Mouse (Mus musculus) heart, embryonic 14.5 days (tissue): ENCODE data around the gene Vrk3. TPM values are rescaled to one million over a fixed set of nuclear protein-coding genes. Genes with fewer than 3 reads are reported as not detected.

Source experiments
- ATAC-seq: fragments of 200-750 bp; cut with Nextera tagmentation; 2 replicates; pipeline ENCODE4 v1.8.0; 2017; ENCODE audit warnings: low read depth, moderate TSS enrichment; ENCODE audit not compliant: insufficient number of reproducible peaks, insufficient read depth, low FRiP score
- H3K27ac ChIP-seq, 2 experiments: fragments of 200-500 bp in 1 of 2; fragments of 300-500 bp in 1 of 2; sonication (generic) in 1 of 2; replicated peaks in 1 of 2; 2 replicates each; pipeline ENCODE4 v1.5.1; 2012 to 2014; ENCODE audit warnings: low read depth in 2 of 2, low read length in 2 of 2, control low read depth in 1 of 2, mild to moderate bottlenecking in 1 of 2, mixed read lengths in 1 of 2; ENCODE audit not compliant: control insufficient read depth in 1 of 2, insufficient read depth in 1 of 2
- H3K27me3 ChIP-seq: fragments of 300-500 bp; sonication (generic); 2 replicates; pipeline ENCODE4 v1.6.1; 2014; ENCODE audit warnings: mild to moderate bottlenecking, low read length, control low read depth; ENCODE audit not compliant: control insufficient read depth, insufficient read depth
- H3K36me3 ChIP-seq: fragments of 300-500 bp; sonication (generic); 2 replicates; pipeline ENCODE4 v1.6.1; 2014; ENCODE audit warnings: mild to moderate bottlenecking, control low read depth, low read length, mixed read lengths; ENCODE audit not compliant: control insufficient read depth, insufficient read depth
- H3K4me1 ChIP-seq, 2 experiments: fragments of 200-500 bp in 1 of 2; fragments of 300-500 bp in 1 of 2; sonication (generic) in 1 of 2; 2 replicates each; pipeline ENCODE4 v1.6.1; 2012 to 2014; ENCODE audit warnings: low read length in 2 of 2, control low read depth in 1 of 2, mixed read lengths in 1 of 2; ENCODE audit not compliant: control insufficient read depth in 2 of 2, insufficient read depth in 2 of 2
- H3K4me2 ChIP-seq: fragments of 300-500 bp; sonication (generic); 2 replicates; pipeline ENCODE4 v1.6.1; 2014; ENCODE audit warnings: mild to moderate bottlenecking, low read length
- H3K4me3 ChIP-seq, 2 experiments: fragments of 200-500 bp in 1 of 2; fragments of 300-500 bp in 1 of 2; sonication (generic) in 1 of 2; 2 replicates each; pipeline ENCODE4 v1.5.1; 2012 to 2014; ENCODE audit warnings: low read length in 2 of 2, mild to moderate bottlenecking in 2 of 2, control low read depth in 1 of 2, low read depth in 1 of 2, moderate library complexity in 1 of 2; ENCODE audit not compliant: control insufficient read depth in 1 of 2, insufficient read depth in 1 of 2
- H3K9ac ChIP-seq: fragments of 300-500 bp; sonication (generic); 2 replicates; pipeline ENCODE4 v1.6.1; 2014; ENCODE audit warnings: mild to moderate bottlenecking, low read length
- H3K9me3 ChIP-seq: fragments of 300-500 bp; sonication (generic); 2 replicates; pipeline ENCODE4 v1.6.1; 2016; ENCODE audit warnings: low read length, control low read depth; ENCODE audit not compliant: control insufficient read depth
- WGBS: fragments of 180-500 bp; shearing (Covaris S2); extraction: QIAGEN DNeasy Blood & Tissue Kit; methylation state at CpG from one replicate; pipeline ENCODE4 v1.1.7; 2014; 5-methylcytosine and 5-hydroxymethylcytosine counted together
- polyA plus RNA-seq: library from polyadenylated mRNA; unstranded; fragments of >200 nt; fragmentation: Nextera tagmentation; extraction: Ambion mirVana; gene quantifications from 2 replicates; pipeline ENCODE4 v1.2.1, GENCODE M21; 2014

The Vrk3 gene
- polyA plus RNA-seq, 1 experiment from 2014 or later: 36.1 TPM

DNA sequence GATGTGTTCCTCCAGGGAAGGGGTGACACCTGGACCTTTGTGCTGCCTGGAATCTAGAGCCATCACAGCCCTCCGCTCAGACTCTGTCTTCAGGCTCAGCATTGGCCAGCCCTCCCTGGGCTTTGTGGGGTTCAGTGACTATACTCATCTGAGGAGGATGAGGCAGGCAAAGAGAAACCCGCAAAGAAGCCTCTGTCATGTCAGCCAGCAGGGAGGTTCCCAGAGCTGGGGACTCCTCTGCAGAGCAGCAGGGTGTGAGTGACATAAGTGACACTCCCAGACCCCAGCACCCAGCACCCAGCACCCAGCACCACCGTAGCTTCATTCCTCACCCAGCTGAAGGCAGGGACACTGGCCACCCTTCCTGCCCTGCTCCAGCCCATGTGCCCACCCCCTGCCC is 41.3 kb downstream of the Vrk3 start:
- Histone ChIP-seq H3K9ac (no peak overlapping the region), H3K36me3 (no peaks in the 10 kb centered on the region), H3K4me2 (no peak overlapping the region), H3K27me3 (no peaks in the 10 kb centered on the region), H3K27ac (no peak overlapping the region), H3K9me3 (no peaks in the 10 kb centered on the region), H3K4me3 (no peak overlapping the region), H3K4me1 (no peaks in the 10 kb centered on the region)
- ATAC-seq: no peak
- WGBS: 55% methylated on average over 3 of the region's 3 CpGs

DNA sequence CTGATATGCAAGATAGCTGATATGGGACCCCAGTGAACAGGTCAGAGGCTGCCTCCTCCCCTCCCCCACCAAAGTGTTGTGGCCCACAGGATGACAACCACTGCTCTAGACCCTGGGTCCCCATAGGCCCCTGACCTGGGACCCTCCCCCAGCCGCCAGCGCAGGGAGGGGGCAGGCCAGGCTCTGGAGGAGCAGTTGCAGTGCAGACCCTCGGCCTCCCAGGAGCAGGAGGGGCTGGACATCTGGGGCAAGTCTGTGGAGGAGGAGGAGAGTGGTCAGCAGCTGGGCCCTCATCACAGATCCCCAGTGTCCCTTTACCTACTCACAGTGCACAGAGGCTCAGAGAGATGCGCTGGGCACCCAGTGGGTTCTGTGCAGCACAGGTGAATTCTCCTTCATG is 41.9 kb downstream of the Vrk3 start:
- Histone ChIP-seq H3K9ac (no peak overlapping the region), H3K27me3 (no peaks in the 10 kb centered on the region), H3K36me3 (no peaks in the 10 kb centered on the region), H3K4me3 (no peak overlapping the region), H3K4me2 (no peak overlapping the region), H3K9me3 (no peaks in the 10 kb centered on the region), H3K27ac (no peak overlapping the region), H3K4me1 (no peaks in the 10 kb centered on the region)
- 57% methylated on average over 4 of the region's 4 CpGs for WGBS
- no peak for ATAC-seq

DNA sequence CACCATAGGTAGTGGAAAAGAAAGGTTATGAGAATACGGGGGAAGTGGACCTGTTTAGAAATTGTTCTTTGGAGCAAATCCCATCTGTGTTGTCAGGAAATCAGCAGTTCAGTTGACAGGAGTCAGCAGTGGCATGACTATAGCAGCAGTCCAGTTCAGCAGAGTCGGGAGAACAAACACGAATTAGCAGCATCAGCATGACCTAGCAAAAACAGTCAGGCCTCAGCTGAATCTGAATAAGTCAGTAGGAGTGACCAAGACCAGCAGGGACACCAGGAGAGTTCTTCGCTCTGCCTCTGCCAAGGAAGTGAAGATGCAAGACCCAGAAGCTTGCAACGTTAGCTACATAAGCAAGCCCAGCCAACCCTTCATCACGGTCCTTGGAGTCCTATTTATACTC is 44.6 kb downstream of the Vrk3 start:
- Histone ChIP-seq H3K27me3 (no peaks in the 10 kb centered on the region), H3K4me1 (no peaks in the 10 kb centered on the region), H3K9me3 (peaks cover 3% of the 10 kb centered on the region; the same call in 1 of the 2 replicates), H3K4me2 (no peak overlapping the region), H3K9ac (no peak overlapping the region), H3K4me3 (no peak overlapping the region), H3K36me3 (no peaks in the 10 kb centered on the region), H3K27ac (no peak overlapping the region)
- whole genome bisulfite sequencing: 70% methylated on average over 6 of the region's 6 CpGs
- no peak for ATAC-seq

DNA sequence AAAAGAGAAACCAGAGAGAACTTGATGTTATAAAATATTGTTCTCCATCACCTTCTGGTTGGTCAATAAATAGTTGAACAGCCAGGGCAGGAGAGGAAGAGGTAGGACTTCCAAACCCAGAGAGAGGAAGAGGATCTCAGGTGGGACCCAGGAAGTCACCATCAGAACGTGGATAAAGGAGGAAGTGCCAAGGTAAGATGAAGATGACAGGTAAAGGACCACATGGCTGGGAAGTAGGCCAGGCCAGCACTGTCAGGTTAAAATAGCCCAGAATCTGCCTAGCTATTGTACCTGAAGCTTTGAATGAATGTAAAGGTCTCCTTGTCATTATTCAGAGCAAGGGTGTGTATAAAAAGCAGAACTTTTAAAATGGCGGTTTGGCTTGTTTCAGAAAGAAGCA is 60.7 kb downstream of the Vrk3 start:
- Histone ChIP-seq H3K27me3 (no peaks in the 10 kb centered on the region), H3K4me2 (no peak overlapping the region), H3K36me3 (peaks cover 19% of the 10 kb centered on the region), H3K4me3 (no peak overlapping the region), H3K9me3 (no peaks in the 10 kb centered on the region), H3K27ac (no peak overlapping the region), H3K4me1 (no peaks in the 10 kb centered on the region), H3K9ac (no peak overlapping the region)
- ATAC-seq: no peak
- 69% methylated on average over 2 of the region's 2 CpGs for WGBS

DNA sequence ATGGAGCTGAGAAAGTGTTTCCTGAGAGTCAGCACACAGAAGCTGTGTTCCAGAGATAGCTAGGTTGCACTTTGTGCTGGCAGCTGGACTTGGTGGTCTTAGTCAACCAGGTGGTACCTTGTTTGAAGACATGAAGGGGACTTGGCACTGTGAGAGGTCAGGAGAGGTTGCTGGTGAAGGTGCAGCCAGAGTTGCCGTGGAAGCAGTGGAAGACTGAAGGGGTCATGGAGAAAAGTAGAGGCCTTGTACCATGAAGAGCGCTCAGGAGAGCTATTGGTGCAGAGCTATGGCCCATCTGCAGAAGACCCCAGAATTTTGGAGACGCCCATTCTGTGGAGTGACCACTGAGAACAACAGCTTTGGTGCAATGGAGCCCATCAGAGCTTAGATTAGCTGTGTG is 61.3 kb downstream of the Vrk3 start:
- Histone ChIP-seq H3K27ac (no peak overlapping the region), H3K9ac (no peak overlapping the region), H3K4me3 (no peak overlapping the region), H3K4me2 (no peak overlapping the region), H3K27me3 (no peaks in the 10 kb centered on the region), H3K36me3 (peaks cover 25% of the 10 kb centered on the region), H3K9me3 (no peaks in the 10 kb centered on the region), H3K4me1 (no peaks in the 10 kb centered on the region)
- 82% methylated on average over 3 of the region's 3 CpGs for WGBS
- no peak for ATAC-seq

DNA sequence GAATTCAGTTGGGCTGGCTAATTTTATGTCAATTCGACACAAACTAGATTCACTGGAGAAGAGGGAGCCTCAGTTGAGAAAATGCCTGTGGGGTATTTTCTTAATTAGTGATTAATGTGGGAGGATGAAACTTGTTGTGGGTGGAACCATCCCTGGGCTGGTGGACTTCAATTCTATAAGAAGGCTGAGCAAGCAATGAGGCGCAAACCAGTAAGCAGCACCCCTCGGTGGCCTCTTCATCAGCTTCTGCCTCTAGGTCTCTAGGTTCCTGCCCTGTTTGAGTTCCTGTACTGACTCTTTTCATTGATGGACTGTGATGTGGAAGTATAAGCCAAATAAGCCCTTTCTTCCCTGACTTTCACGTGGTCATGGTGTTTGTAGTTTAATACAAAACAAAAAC is 62.2 kb downstream of the Vrk3 start:
- Histone ChIP-seq H3K9me3 (no peaks in the 10 kb centered on the region), H3K36me3 (peaks cover 25% of the 10 kb centered on the region), H3K4me2 (no peak overlapping the region), H3K27ac (no peak overlapping the region), H3K4me1 (peaks cover 2 to 6% of the 10 kb centered on the region in 2 experiments), H3K27me3 (no peaks in the 10 kb centered on the region), H3K4me3 (no peak overlapping the region), H3K9ac (no peak overlapping the region)
- ATAC-seq: no peak
- 74% methylated on average over 4 of the region's 4 CpGs for WGBS

DNA sequence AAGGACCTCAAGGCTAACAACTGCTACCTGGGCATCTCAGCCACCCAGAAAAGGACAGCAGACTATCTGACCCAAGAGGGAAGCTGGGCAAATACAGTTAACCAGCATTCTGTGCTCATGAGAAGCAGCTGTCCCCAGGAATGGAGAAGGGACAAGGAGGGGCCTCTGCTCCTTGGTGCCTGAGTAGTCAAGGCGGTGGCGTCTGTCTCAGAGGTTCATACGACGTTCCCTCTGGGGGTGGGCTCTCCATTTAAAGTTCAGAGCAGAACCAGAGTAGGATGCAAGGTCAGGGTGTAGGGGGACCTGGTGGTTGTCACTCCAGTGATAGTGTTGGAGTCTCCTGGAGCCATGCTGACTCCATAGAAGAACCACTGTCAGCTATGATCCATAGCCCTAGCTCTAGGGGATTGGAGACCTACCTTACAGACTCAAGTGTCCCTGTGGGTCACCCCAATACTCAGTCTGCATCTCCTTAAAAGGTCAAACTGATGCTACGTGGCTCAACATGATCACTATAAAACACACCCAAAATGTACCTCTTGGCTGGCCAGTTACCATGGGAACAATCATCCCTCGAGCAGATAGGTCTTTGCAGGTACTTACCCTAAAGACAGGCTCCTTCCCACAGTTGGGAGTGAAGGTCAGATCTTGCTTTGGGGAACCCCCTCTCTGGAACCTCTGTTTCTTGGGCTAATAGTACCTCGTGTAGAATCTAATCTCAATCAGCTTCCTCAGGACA is 62.8 kb downstream of the Vrk3 start:
- H3K36me3 ChIP-seq: peaks cover 25% of the 10 kb centered on the region
- no peak overlapping the region for H3K4me2 ChIP-seq
- H3K27me3 ChIP-seq: no peaks in the 10 kb centered on the region
- ATAC-seq: no peak
- no peaks in the 10 kb centered on the region for H3K9me3 ChIP-seq
- H3K4me3 ChIP-seq: no peak overlapping the region
- 87% methylated on average over 7 of the region's 7 CpGs for WGBS
- H3K4me1 ChIP-seq: peaks cover 2 to 6% of the 10 kb centered on the region in 2 experiments
- H3K27ac ChIP-seq: no peak overlapping the region
- no peak overlapping the region for H3K9ac ChIP-seq
